Mouse (Mus musculus): ENCODE results near the gene Tdpoz1.
"Not testable (repeated sequence)": the region's sequence is repeated elsewhere in the genome, so short reads cannot be mapped to it uniquely, and the experiment has no call there.

Tdpoz1 gene

GRCm38 (mm10) chr3:93676210-93676609, at the start of gene Tdpoz1:
Gene Tdpoz1, minus strand, starts transcription at chr3:93676310.
- DNase-seq (ENCODE audit: low spot score), result not testable (repeated sequence)

- not testable (repeated sequence) for DNase-seq (ENCODE audit: low spot score)
Measured at GRCm38 (mm10) chr3:93708969-93709637, 33.0 kb upstream of the Tdpoz1 start.

GRCm38 (mm10) chr3:93692970-93693369, 16.9 kb upstream of the Tdpoz1 start, which contains the start of gene Gm37596:
Gene Gm37596, minus strand, starts transcription at chr3:93693070.
- DNase-seq (ENCODE audit: low spot score), result not testable (repeated sequence)

DNA sequence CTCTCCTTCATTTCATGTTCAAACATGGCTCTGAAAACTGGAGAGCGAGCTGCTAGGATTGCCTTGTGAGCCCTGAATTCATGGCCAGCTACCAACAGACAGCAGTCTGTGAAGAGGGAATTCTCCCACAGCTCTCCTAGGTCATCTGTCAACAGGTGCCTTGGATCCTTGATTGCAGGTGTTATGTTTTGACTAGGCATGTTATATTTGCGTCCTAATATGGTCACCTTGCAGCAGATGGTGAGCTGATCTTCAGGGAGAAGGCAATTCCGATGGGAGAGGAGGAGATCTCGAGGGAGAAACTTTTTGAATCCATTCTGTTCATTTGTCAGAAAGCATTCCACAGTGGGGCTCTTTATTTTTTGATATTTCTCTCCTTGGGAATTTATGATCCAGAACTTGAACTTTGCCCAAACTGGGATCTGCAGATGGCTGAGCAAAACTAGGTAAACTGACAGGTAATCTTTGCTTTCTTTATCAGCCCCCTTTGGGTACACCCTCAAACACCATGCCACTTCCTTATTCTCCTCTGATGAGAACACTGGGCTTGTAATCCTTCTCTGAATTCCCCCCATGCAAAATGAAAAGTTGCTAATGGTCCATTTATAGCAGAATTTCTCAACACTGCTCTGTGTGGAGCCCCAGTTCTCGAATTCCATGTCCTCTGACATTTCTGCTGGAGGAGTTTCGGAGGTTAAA, 5.2 kb downstream of the Tdpoz1 start:
- DNase-seq (ENCODE audit: low spot score), result not testable (repeated sequence)

DNA sequence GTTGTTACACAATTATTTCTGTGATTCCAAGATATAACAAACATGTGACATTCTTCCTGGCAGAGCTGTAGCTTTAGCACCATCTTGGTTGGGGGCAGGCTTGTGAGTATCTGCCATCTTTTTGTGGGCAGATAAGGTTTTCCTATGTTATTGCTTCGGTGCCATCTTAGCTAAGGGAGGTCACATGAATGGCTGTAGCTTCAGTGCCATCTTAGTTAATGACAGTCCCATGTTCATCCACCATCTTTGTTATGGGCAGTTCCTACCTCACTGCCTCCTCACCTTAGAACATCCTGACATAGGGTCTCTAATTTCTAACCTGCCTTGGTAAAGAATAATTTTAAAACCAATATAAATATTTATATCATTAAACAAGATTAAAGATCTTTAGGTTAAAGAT, 21.9 kb downstream of the Tdpoz1 start:
- no peak for DNase-seq (ENCODE audit: low spot score)

DNA sequence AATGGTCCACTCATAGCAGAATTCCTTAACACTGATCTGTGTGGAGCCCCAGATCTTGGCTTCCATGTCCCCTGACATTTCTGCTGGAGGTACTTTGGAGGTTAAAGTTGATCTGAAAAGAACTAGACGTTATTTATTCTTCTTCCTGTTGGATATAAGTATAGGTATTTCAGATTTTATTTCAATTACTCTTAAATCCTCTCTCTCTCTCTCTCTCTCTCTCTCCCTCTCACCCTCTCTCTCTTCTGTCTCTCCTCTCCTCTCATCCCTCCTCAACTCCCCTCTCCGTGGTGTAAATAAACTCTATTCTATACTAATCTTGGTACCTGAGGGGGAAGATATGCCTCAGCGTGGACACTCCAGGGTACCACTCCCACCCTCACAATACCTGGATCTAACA, 23.5 kb downstream of the Tdpoz1 start, which contains the start of gene Tdpoz2:
Gene Tdpoz2, minus strand, starts transcription at position 101 of the 400 bp plus-strand sequence.
- no peak for DNase-seq (ENCODE audit: low spot score)

GRCm38 (mm10) chr3:93630917-93631714, 45.0 kb downstream of the Tdpoz1 start:
- DNase-seq (ENCODE audit: low spot score), result not testable (repeated sequence)
